Mouse (Mus musculus): ENCODE measurements at regions not wholly inside any gene's neighbourhood (a gene's known extent, or its start where the extent isn't known, plus 50 kb on each side); places are given as distances from the start of the nearest gene placed in this dataset.
"Not testable (repeated sequence)": the region's sequence is repeated elsewhere in the genome, so short reads cannot be mapped to it uniquely, and the experiment has no call there.

- Histone ChIP-seq H3K27me3 (ENCODE audit: poor library complexity, severe bottlenecking) (no peaks in the 10 kb centered on the region), H3K4me3 (no peak overlapping the region), H3K9me3 (no peaks in the 10 kb centered on the region), H3K36me3 (replicated peaks) (no peaks in the 10 kb centered on the region), H3K27ac (no peak overlapping the region), H3K4me1 (no peaks in the 10 kb centered on the region)
- DNase-seq (ENCODE audit: extremely low spot score, low spot score): no peak
- WGBS: 84% methylated on average over 7 of the region's 7 CpGs
Measured at GRCm38 (mm10) chr13:32426199-32426598, 87.7 kb upstream of the Gmds start.

DNA sequence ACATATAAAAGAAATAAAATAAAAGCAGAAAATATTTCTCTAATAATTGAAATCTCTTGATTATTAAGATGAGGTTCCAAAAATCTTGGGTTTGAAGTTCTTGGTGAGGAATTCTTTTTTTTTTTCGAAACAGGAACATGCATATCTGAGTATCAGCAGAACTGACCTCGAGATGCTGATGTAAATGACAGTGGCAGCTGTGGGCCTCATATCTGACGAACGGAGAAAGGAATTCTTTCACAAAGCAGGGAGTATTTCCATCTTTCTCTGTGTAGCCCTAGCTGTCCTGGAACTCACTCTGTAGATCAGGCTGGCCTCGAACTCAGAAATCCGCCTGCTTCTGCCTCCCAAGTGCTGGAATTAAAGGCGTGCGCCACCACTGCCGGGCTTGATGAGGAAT is 86.0 kb upstream of the Gmds start:
- 91% methylated on average over 9 of the region's 9 CpGs for WGBS
- not testable (repeated sequence) for DNase-seq (ENCODE audit: extremely low spot score, low spot score); H3K4me1 ChIP-seq; H3K4me3 ChIP-seq; H3K36me3 ChIP-seq (replicated peaks); H3K9me3 ChIP-seq; H3K27me3 ChIP-seq (ENCODE audit: poor library complexity, severe bottlenecking); H3K27ac ChIP-seq

- no peak for DNase-seq (ENCODE audit: extremely low spot score, low spot score)
- H3K4me1 ChIP-seq: no peaks in the 10 kb centered on the region
- no peaks in the 10 kb centered on the region for H3K36me3 ChIP-seq (replicated peaks)
- no peak overlapping the region for H3K27ac ChIP-seq
- H3K9me3 ChIP-seq: no peaks in the 10 kb centered on the region
- H3K27me3 ChIP-seq (ENCODE audit: poor library complexity, severe bottlenecking): no peaks in the 10 kb centered on the region
- no peak overlapping the region for H3K4me3 ChIP-seq
- WGBS: 76% methylated on average over 2 of the region's 2 CpGs
Measured at GRCm38 (mm10) chr13:32422485-32422884, 83.9 kb upstream of the Gmds start.

DNA sequence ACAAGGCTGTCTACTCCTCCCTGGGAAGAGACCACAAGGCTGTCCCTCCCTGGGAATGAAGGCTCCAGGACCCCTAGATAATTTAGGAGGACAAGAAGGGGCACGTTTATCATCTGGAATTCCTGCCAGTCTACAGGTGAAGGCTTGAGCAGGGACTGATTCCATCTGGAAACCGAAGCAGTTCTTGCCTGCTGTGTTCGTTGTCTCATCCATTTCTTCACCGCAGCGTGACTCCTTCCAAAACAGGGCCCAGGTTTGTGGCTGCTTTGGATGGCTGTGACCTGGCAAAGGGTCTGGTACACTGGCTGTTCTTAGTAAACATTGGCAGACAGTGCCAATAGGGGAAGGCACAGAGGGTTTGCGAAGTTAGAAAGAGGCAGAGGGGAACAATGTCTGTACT is 80.8 kb upstream of the Gmds start:
- 87% methylated on average over 6 of the region's 6 CpGs for WGBS
- no peaks in the 10 kb centered on the region for H3K4me1 ChIP-seq
- H3K27ac ChIP-seq: no peak overlapping the region
- no peaks in the 10 kb centered on the region for H3K9me3 ChIP-seq
- no peaks in the 10 kb centered on the region for H3K36me3 ChIP-seq (replicated peaks)
- H3K27me3 ChIP-seq (ENCODE audit: poor library complexity, severe bottlenecking): no peaks in the 10 kb centered on the region
- no peak overlapping the region for H3K4me3 ChIP-seq
- DNase-seq (ENCODE audit: extremely low spot score, low spot score): no peak

DNA sequence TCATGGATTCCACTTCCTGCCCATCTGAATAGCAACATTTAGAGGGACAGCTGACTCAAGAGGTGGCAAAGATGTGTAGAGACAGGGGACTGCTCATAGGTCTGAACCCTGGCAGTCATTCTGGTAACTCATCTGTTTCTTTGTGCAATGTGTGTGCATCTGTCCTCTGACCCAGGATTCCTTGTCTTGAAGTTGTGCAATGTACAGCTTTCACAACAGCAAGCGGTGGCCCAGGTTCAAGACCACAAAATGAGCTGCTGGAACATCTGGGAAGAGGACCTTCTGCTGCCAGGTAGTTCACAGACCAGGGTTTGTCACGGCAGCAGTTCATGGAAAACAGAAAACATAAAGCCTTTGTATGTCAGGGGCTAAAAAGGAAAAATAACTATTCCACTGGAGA is 80.1 kb upstream of the Gmds start:
- no peak overlapping the region for H3K4me3 ChIP-seq
- H3K27ac ChIP-seq: no peak overlapping the region
- no peaks in the 10 kb centered on the region for H3K4me1 ChIP-seq
- no peaks in the 10 kb centered on the region for H3K9me3 ChIP-seq
- 83% methylated on average over 2 of the region's 2 CpGs for WGBS
- no peaks in the 10 kb centered on the region for H3K27me3 ChIP-seq (ENCODE audit: poor library complexity, severe bottlenecking)
- no peak for DNase-seq (ENCODE audit: extremely low spot score, low spot score)
- H3K36me3 ChIP-seq (replicated peaks): no peaks in the 10 kb centered on the region

DNA sequence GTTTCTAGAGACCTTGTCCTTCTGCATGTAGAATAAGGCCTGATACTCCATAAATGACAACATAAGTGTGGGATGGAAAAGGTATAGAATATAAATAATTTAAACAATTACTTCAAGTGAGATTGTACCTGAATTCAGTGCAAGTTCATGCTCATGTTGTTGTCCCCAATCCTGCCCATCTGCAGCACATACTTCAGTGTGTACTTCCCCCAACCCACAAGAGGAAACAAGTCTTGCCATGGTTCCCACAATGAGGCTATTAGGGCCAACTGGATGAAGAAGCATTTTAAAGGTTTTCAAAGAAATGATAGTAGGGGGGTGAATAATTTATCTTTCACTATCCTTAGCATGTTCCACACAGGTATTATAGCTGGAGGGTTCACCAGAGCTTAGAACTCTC is 79.4 kb upstream of the Gmds start:
- H3K9me3 ChIP-seq: no peaks in the 10 kb centered on the region
- no peaks in the 10 kb centered on the region for H3K27me3 ChIP-seq (ENCODE audit: poor library complexity, severe bottlenecking)
- H3K4me1 ChIP-seq: no peaks in the 10 kb centered on the region
- H3K36me3 ChIP-seq (replicated peaks): no peaks in the 10 kb centered on the region
- no peak overlapping the region for H3K27ac ChIP-seq
- DNase-seq (ENCODE audit: extremely low spot score, low spot score): no peak
- H3K4me3 ChIP-seq: no peak overlapping the region

- Histone ChIP-seq H3K9me3 (no peaks in the 10 kb centered on the region), H3K4me3 (no peak overlapping the region), H3K36me3 (replicated peaks) (no peaks in the 10 kb centered on the region), H3K4me1 (peaks cover 4% of the 10 kb centered on the region; the same call in 1 of the 2 replicates), H3K27ac (no peak overlapping the region), H3K27me3 (ENCODE audit: poor library complexity, severe bottlenecking) (no peaks in the 10 kb centered on the region)
- DNase-seq (ENCODE audit: extremely low spot score, low spot score): peak; percentile 37
- WGBS: 54% methylated on average over 14 of the region's 14 CpGs
Measured at GRCm38 (mm10) chr13:32411287-32411935, 72.9 kb upstream of the Gmds start.

GRCm38 (mm10) chr13:32410065-32410464 is 71.5 kb upstream of the Gmds start:
- Histone ChIP-seq H3K27me3 (ENCODE audit: poor library complexity, severe bottlenecking) (no peaks in the 10 kb centered on the region), H3K4me3 (no peak overlapping the region), H3K9me3 (no peaks in the 10 kb centered on the region), H3K4me1 (peaks cover 4% of the 10 kb centered on the region; the same call in 1 of the 2 replicates), H3K27ac (no peak overlapping the region), H3K36me3 (replicated peaks) (no peaks in the 10 kb centered on the region)
- 76% methylated on average over 6 of the region's 6 CpGs for WGBS
- no peak for DNase-seq (ENCODE audit: extremely low spot score, low spot score)

DNA sequence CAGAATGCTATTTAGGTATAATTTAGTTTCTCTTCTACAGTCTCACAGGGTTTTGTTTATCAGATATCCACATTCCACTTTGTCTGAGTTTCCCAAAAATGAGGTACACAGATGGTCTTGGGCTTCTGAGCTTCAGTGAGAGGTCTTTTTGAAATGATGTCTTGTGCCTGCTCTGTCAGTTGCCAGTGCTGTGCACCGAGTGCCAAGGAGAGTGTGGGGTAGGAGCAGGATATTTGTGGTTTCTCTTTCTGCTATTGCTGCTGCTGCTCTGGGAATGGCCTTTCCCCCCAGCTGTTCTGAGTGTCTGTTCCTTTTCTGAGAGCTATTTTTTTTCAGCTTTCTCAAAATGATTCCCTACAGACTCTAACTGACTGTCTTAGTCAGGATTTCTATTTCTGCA is 60.1 kb upstream of the Gmds start:
- Histone ChIP-seq H3K4me1 (no peaks in the 10 kb centered on the region), H3K27ac (no peak overlapping the region), H3K36me3 (replicated peaks) (no peaks in the 10 kb centered on the region), H3K9me3 (peaks cover 4% of the 10 kb centered on the region; the same call in 1 of the 2 replicates), H3K27me3 (ENCODE audit: poor library complexity, severe bottlenecking) (no peaks in the 10 kb centered on the region), H3K4me3 (no peak overlapping the region)
- DNase-seq (ENCODE audit: extremely low spot score, low spot score): no peak
- WGBS: 79% methylated on average over 1 of the region's 1 CpGs
